Mouse (Mus musculus): ENCODE results near the gene Gm15319.
"Not testable (repeated sequence)": the region's sequence is repeated elsewhere in the genome, so short reads cannot be mapped to it uniquely, and the experiment has no call there.

DNA sequence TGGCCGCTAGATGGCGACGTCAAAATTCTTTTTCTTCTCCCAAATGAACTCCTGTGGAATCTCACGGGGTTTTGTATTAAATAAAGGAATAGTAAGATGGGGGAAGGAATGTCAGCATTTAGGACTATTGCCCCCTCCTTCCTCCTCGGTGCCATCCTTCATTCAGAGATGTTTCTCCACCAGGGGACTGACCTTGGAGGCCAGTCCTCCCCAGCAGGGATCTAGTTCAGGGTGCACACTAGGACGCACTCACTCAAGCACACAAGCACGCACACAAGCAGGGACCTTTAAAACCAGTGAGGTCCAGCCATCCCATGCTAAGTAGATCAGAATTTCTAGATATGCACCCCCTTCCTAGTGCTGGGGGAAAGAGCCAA, 26.3 kb upstream of the Gm15319 start:
- not testable (repeated sequence) for TF ChIP-seq ZNF384 (IDR thresholded peaks at IDR 0.05; ENCODE audit: low read depth, low read length); ZC3H11A (IDR thresholded peaks at IDR 0.05; ENCODE audit: borderline replicate concordance, low read depth, low read length)
